Mouse (Mus musculus): Measurements from ENCODE around the gene Pdxp.
"Not testable (repeated sequence)": the region's sequence is repeated elsewhere in the genome, so short reads cannot be mapped to it uniquely, and the experiment has no call there.

The Pdxp gene

DNA sequence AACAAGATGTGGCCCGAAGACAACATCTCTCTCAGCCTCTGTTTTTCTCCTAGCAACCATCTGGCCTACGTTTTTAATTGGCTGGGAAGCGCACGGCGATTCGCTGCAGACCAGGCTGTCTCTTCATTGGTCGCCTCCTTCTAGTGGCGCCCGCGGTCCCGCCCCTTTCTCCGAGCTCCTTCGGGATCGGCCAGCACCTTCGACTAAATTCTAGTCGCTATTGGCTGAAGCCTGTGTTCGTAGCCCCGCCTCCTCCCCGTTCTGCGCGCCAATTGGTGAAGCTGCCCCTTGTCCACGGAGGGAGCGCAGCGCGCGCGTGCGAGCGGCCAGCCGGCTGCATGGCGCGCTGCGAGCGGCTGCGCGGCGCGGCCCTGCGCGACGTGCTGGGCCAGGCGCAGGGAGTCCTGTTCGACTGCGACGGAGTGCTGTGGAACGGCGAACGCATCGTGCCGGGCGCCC is at the start of gene Pdxp:
Gene Pdxp (plus strand): TSS at position 288 of the 459 bp plus-strand sequence.
- DNase-seq: peak; percentile 100

DNA sequence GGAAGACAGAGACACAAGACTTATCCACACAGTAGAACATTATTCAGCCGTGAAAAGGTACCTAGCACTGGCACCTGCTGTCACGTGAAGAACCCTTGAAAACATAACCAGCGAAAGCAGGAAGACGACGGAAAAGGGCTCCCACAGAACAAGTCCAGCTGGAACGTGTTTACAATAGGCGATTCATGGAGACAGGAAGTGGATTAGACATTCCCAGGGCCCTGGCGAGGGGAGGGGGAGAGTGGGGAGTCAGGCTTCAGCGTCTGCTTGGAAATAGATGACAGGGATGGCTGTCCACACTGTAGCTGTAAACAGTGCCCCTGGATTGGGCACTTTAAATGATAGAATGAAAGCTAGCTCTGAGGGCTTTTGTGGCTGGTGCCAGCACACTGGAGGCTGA is 45.3 kb upstream of the Pdxp start:
- peak; percentile 85 for DNase-seq

DNA sequence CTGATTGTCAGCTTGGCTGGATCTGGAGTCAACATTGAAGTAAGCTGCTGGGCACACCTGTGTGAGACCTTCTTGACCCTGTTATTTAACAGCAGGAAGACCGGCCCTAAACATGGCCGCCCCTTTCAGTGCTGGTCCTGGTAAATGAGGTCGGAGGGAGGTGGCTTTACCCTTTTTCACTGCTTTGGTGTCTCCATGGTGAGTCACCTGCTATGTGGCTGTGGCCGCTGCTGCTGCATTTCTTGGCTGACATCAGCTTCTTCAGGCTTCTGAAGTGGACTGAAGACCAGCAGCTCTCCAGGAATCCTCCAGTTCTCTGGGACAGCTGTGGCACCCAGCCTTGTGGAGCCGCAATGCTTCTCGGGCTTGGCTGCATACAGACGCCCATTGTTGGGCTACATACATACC is 44.9 kb upstream of the Pdxp start:
- no peak for DNase-seq

DNA sequence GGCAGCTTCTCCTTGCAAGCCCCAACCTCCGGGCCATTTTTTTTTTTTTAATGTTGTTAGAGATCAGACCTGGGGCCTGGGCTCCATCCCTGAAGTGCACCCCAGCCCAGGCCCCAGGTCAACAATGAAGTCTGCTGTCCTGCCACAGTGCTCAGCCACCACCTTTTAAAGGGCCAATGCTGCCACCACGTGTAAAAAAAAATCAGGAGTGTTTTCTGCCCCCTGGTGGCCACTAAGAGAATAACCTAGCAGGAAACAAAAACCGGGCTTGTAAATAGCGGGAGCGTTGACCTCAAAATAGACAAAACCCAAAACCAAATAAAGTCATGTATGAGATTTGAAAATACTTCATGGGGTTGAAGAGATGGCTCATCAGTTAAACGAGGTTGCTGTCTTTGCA is 43.9 kb upstream of the Pdxp start:
- DNase-seq: peak; percentile 79

DNA sequence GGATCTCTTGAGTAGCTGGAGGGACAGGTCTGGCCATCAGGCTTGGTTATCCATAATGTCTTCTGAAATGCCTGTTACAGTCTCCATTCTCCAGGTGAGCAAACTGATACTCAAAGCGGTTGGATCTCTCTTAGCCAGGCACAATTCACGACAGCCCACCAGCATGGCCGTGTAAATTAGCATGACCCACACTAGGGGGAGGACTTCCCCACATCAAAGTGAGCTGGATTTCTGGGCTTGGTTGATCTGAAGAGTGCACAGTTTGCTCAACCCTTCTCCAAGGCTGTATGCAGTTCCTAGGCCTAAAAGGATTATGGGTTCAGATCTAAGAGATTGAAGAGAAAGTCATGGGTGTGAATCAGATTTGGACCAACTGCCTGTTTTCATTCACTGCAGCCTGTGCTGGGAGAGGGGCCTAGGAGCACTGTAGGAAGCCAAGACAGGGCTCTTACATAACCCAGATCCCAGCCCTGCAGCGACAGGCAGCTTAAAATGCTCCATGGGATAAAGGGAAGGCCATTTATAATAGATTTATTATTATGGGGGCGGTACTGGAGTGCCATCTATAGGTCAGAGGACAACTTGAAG is 41.6 kb upstream of the Pdxp start:
- DNase-seq: no peak

DNA sequence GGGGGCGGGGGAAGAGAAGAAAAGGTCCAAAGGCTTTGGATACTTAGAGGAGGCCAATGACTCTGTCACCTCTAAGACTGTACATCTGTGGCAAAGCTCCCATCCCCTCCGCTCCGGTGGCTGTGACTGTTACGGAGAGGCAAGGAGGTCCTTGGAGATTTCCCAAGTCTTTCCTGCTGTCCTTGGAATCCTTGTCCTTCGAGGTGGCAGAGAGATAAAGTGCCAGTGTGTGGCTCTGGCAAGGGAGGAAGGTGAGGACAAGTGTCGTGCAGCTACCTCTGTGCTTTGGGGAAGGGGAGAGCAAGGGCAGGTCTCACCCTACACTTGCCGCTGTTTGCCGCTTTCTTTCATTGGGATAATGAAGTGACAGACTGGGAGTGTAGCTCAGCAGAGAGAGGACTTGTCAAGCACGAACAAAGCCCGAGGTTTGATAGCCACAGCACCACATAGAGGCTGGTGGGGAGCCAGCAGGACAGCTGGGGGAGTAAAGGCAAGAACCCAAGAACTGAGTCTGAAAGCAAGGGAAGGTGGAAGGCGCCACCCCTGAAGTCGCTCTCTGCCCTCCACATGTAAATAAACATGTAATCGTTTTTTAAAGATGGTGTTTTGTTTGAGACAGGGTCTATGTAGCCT is 39.8 kb upstream of the Pdxp start:
- DNase-seq: no peak

DNA sequence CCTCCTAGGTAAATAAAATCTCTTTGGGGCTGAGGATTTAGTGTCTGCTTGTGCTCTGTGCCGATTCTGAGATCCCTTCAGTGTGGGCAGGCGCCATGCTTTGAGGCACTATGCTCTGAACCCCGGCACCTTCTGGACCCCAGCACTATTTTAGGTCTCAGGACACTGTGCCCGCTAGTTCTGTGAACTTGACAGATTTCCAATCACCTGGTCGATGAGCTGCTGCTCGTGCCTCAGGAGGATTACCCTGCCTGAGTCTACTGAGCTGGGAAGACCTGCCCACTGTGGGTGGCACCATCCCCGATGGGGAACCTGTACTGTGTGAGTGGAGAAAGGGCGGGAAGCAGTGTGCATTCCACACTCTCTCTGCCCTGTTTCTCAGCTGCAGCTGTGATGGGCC is 38.7 kb upstream of the Pdxp start:
- DNase-seq: no peak

DNA sequence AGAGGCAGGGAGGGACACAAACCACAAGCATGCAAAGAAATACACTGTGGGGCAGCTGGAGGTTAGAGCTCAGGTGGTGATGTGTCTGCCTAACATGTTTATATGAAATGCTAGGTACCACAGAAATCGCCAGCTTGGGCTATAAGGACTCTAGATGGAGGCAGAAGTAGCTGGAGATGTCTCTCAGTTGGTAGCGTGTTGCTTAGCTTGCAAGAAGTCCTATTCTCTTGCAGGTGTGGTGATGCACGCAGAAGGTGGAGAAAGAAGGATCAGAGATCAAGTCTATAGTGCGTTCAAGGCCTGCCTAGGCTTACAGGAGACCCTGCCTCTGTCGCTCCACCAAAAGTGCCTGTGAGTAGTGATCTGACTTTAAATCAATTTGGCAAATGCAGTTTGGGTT is 38.2 kb upstream of the Pdxp start:
- no peak for DNase-seq

DNA sequence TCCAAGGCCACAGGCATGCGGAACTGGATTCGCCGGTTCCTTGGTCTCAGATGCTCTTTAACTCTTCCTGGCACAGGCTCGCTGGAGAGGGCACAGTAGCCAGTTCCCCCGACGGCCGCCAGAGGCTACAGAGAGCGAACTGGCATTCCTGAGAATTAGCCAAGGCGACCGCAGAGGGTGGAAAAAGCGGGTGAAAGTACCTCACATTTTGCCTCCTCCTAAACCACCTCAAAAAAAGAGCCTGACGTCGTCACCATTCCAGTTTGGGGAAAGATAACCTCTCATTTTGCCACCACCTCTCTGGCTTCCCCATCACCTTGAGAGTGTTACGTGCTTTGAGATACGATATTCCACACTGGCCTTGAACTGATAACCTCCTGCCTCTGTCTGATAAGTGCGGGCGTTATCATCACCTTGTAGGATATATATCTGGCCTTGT is 37.4 kb upstream of the Pdxp start:
- peak; percentile 88 for DNase-seq

DNA sequence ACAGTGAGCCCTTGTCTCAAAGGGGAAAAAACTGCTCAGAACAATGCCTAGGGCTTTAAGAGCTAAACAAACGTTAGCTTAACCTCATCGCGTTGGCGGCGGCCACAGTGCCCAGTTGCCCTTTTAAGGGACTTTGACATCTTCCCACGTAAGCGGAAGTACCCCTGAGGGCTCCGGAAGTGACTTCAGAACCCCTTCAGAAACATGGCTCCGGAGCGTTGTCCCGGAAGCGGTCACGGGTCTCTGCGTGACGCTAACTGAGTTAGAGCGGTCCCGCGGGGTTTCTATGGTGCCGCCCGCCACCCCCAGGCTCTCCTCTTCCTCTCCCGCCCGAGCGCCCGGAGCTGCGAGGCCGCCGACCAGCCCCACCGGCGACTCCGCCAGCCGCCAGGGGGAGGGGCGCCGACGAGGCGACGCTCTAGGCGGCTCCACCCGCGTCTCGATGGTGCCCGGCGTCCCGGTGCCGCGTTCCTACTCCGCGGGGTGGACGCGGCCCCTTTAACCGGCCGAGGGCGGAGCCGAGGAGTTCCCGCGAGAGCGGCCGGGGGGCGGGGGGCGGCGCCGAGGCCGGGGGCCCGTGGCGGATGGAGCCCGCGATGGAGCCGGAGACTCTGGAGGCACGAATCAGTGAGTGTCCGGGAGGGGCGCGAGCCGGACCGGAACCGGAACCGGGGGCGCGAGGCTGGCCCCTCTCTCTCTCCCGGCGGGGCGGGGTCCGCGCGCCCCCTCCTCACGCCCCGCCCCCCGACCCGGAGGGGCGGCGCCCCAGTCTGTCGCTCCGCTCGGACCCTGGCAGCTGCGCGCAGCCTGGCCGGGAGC is 36.5 kb upstream of the Pdxp start, which contains the start of gene Gga1:
Gene Gga1 (plus strand): TSS at position 200 of the 819 bp plus-strand sequence.
- DNase-seq: peak; percentile 99

DNA sequence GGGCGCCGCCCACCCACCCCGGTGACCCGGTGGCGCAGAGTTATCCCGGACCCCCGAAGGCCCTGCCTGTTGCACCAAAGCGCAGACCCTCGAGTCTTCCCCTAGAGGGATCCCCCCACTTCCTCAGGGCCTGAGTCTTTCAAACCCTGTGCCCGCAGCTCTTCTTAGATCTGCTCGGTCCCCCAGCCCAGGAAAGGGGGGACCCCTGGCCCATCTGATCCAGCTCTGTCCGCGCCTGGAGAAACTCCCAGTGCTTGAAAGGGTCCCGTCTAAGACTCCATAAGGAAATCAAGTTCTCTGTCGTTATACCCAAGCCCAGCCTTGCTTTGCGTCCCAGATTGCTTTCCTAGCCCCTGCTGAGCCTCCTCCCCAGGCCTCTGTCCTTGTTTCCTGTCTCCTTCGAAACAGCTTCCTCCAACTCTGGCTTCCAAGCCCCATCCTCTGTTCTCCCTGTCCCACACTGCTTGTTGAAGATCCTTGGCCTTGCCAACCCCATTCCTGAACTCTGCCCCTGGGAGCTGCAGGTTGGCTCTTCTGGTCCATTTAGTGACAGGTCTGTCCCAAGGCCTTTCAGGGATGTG is 35.8 kb upstream of the Pdxp start:
- no peak for DNase-seq

DNA sequence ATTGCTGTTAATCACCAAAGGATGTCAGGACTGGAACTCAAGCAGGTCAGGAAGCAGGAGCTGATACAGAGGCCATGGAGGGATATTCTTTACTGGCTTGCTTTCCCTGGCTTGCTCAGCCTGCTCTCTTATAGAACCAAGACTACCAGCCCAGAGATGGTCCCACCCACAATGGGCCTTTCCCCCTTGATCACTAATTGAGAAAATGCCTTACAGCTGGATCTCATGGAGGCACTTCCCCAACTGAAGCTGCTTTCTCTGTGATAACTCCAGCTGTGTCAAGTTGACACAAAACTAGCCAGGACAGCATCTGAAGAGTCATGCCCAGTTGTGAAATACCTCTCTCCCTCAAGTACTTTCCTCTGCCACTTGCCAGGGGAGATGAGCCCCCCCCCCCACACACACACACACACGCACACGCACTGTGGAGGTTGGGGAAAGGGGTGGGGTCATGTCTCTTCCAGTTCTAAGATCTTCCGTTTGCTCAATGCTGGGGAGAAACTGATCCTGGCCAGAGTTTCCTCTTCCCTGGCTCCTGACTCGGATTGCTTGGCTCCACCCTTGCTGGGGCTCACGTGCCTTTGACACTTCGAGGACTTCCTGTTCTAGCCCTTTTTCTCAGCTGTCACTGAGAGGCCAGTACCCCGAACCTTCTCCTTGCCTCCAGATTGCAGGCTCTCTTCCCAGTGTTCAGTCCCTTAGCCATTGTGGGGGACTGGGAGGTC is 34.8 kb upstream of the Pdxp start:
- not testable (repeated sequence) for DNase-seq

DNA sequence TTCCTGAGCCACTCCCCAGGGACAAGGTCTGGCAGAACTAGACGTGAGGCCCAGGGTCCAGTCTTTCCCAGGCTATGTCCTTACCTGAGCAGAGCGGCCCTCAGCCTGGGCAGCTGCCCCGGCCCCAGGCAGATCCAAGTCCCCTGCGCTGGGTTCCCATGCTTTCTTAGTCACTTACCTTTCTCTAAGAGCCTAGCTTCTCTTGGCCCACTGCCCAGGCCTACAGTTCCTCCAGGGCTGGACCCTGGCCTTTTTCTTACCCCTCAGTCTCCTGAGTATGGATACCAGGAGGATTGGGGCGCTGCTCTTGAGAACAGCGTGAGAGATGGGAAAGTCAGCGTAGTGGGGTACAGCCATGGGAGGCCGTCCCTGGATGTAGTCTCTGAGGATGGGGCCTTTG is 33.3 kb upstream of the Pdxp start:
- DNase-seq: no peak

DNA sequence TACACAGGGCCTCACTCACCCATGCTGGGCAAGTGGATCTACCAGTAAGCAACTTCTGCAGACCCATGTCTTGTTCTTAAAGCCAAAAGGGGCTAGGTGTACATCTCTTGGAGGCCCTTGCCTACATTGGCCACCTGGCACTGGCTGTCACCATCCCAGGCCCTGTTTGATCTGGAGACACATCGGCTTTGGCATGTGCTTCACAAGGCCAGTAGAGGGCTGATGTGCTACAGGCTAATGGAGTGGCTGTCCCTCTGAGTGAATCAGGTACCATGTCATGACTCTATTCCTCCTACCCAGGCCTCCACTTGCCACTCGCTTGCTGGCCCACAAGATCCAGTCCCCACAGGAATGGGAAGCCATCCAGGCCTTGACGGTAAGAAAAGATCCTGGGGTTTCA is 31.9 kb upstream of the Pdxp start:
- DNase-seq: no peak

DNA sequence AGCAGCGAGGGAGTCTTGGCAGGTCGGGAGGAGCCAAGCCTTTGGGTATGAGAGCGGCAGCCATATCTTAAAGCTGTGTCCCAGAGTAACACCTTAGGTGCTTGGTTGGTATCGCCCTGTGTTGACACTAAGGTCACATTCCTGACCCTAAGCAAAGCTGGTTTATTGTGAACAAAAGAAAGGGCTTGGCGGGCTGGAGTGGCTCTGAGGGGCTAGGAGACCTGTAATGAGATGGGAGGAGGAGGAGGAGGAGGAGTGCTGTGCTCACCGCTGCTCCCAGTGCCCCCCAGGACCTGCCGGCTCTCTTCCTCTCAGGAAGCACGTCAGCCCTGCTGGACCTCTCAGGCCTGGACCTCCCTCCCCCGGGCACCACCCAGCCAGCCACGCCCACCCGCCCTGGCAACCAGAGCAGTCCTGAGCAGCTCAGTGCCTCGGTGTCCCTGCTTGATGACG is 24.3 kb upstream of the Pdxp start:
- DNase-seq: no peak

DNA sequence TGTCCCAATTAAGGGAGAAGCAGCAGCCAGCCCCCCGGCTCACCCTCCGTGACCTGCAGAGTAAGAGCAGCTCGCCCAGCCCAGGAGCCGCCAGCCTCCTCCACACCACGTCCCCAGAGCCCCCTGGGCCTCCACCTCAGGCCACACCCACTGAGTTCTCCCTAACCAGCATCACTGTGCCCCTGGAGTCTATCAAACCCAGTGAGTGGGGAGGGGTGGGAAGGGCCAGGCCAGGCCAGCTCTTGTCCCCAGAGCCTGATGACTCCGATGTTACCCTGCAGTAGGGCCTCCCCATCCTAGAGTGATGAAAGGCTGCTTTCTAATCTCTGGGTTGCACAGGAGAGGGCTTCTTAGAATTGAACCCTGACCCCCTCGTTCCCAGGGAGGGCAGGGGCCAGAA is 21.3 kb upstream of the Pdxp start:
- no peak for DNase-seq

DNA sequence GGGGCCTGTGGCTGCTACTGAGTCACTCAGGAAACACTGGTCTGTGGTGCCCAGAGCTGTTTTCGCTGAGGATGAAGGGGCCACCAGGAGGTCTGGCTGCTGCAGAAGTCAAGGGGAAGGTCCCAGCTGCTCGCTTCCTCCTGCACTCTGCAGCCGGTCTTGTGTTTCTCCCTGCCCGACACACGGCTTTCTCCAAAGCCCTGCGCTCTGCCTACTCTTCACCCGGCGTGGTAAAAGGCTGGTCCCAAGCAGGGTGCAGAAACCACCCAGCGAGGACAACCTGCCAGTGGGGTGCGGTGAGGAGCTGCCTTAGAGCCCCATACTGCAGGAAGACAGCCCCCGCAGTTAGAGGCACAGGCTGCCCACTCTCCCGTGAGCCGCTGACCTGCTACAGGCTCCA is 19.0 kb upstream of the Pdxp start:
- DNase-seq: no peak

DNA sequence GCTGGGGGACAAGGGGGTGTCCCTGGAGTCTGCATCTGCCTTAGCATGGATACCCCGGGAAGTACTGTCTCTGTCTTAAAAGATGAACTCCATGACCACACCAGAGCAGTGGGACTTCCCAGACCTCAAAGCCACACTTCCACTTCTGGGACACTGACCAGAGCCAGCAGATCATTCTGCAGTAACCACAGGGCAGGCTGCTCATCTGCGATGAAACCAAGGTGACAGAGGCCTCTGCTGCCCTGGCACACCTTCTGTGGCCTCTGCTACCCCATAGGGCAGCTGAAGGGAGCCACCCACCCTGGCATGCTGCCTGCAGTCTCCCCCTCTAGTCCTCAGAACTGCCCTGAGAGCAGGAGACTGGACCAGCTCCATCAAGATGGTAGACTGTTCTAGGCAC is 18.0 kb upstream of the Pdxp start:
- DNase-seq: no peak

DNA sequence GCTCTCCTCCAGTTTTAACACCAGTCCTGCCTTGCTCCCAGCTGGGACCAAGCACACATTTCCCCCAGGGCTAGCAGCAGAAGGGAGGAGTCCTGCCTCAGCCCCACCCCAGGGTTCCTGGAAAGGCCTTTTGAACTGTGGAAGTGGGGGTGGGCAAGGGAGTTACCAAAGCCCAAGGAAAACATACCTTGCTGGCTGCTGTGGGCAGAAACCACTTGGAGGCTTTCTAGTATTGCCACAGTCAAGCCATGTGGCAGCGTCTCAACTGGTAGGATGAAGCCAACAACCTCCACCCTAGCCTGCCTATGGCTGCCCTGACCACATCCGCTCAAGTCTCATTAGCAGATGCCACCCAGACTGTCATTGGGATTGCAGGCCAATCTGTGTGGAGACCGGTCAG is 17.6 kb upstream of the Pdxp start:
- DNase-seq: no peak

DNA sequence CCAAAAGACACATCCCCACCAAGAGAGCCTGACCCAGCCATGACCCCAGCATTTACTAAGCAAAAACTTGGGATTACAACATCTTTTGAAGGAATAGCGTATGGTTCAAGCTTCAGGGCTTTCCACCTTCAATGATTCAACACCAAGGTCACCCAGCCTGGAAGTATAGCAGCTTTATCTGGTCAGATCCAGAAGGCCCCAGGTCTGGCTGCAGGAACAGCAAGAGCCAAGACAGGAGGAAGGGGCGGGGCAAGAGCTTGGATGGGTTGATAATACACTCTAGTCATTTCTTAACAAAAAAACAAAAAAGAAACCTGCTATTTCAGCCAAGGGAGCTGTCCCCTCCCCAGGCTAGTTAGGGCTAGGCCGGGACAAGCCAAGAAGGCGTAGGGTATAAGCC is 16.2 kb upstream of the Pdxp start:
- no peak for DNase-seq

DNA sequence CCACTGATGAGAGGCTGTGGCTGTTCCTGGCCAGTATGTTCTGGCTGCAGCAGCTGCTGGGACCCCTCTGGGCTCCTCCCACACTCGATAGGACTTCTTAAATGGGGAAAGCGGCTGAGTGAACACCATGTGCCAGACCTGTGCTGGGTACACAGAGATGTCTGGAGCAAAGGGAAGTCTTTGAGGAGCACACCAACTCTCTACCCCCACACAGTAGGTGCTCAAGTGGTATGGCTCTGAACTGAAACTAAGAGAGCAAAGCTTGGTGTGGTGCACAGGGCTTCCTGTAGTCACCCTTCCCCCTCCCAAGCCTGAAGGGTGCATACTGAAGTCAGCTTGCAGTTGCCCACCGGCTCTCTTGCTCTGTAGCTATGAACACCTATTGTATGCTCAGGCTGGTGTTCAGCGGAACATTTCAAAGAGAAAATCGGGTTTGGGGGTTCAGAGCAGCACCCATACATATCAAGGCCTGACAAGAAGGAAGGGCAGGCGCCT is 15.2 kb upstream of the Pdxp start:
- no peak for DNase-seq

DNA sequence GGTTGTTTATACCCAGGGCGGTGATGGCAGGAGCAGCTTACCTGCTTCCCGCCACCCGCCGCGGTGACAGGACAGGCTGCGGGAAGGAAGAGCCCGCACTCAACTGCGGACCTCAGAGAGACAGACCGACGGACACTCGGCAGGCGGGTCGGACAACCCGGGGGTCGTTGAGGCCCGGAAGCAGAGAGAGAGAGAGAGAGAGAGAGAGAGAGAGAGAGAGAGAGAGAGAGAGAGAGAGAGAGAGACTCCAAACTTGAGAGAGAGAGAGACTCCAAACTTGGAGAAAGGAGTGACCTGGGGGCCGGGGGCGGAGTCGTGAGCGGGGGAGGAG is 14.3 kb upstream of the Pdxp start, which contains the start of gene Gm49510:
Gene Gm49510 (plus strand): TSS at position 259 of the 331 bp plus-strand sequence.
- no peak for DNase-seq
